Mouse (Mus musculus): ENCODE measurements around the gene Git1.

The Git1 gene

GRCm38 (mm10) chr11:77500361-77501325 lies 7.3 kb downstream of the Git1 start:
- ATAC-seq (ENCODE audit: insufficient number of reproducible peaks, low FRiP score, low TSS enrichment), result no peak

GRCm38 (mm10) chr11:77501392-77501791 lies 8.0 kb downstream of the Git1 start:
- ATAC-seq (ENCODE audit: insufficient number of reproducible peaks, low FRiP score, low TSS enrichment), result 0 out of 2 replicates have a peak, but pooled peaks have one; percentile 23

GRCm38 (mm10) chr11:77501971-77502370 lies 8.6 kb downstream of the Git1 start:
- ATAC-seq (ENCODE audit: insufficient number of reproducible peaks, low FRiP score, low TSS enrichment), result no peak

GRCm38 (mm10) chr11:77502481-77502880 lies 9.1 kb downstream of the Git1 start:
- ATAC-seq (ENCODE audit: insufficient number of reproducible peaks, low FRiP score, low TSS enrichment), result no peak

GRCm38 (mm10) chr11:77503511-77503910 lies 10.1 kb downstream of the Git1 start:
- no peak for ATAC-seq (ENCODE audit: insufficient number of reproducible peaks, low FRiP score, low TSS enrichment)

- no peak for ATAC-seq (ENCODE audit: insufficient number of reproducible peaks, low FRiP score, low TSS enrichment)
Observed at GRCm38 (mm10) chr11:77504377-77504776, 11.0 kb downstream of the Git1 start.

- no peak for ATAC-seq (ENCODE audit: insufficient number of reproducible peaks, low FRiP score, low TSS enrichment)
Observed at GRCm38 (mm10) chr11:77505291-77505980, 12.1 kb downstream of the Git1 start.

GRCm38 (mm10) chr11:77506273-77506672 lies 12.9 kb downstream of the Git1 start:
- ATAC-seq (ENCODE audit: insufficient number of reproducible peaks, low FRiP score, low TSS enrichment), result no peak

- ATAC-seq (ENCODE audit: insufficient number of reproducible peaks, low FRiP score, low TSS enrichment), result no peak
Observed at GRCm38 (mm10) chr11:77506941-77507340, 13.6 kb downstream of the Git1 start.

- ATAC-seq (ENCODE audit: insufficient number of reproducible peaks, low FRiP score, low TSS enrichment), result no peak
Observed at GRCm38 (mm10) chr11:77507426-77507825, 14.1 kb downstream of the Git1 start.

GRCm38 (mm10) chr11:77508068-77509021 lies 15.0 kb downstream of the Git1 start:
- ATAC-seq (ENCODE audit: insufficient number of reproducible peaks, low FRiP score, low TSS enrichment), result 0 out of 2 replicates have a peak, but pooled peaks have one; percentile 9

- ATAC-seq (ENCODE audit: insufficient number of reproducible peaks, low FRiP score, low TSS enrichment), result no peak
Observed at GRCm38 (mm10) chr11:77511336-77511735, 18.0 kb downstream of the Git1 start.

- ATAC-seq (ENCODE audit: insufficient number of reproducible peaks, low FRiP score, low TSS enrichment), result 0 out of 2 replicates have a peak, but pooled peaks have one; percentile 36
Observed at GRCm38 (mm10) chr11:77512891-77513810, 19.8 kb downstream of the Git1 start.

GRCm38 (mm10) chr11:77513811-77514170 lies 20.4 kb downstream of the Git1 start:
- ATAC-seq (ENCODE audit: insufficient number of reproducible peaks, low FRiP score, low TSS enrichment), result no peak

- ATAC-seq (ENCODE audit: insufficient number of reproducible peaks, low FRiP score, low TSS enrichment), result no peak
Observed at GRCm38 (mm10) chr11:77514281-77514831, 21.0 kb downstream of the Git1 start.

- ATAC-seq (ENCODE audit: insufficient number of reproducible peaks, low FRiP score, low TSS enrichment), result peak; percentile 42; the same call in 1 of the 2 replicates
Observed at GRCm38 (mm10) chr11:77514832-77515636, 21.7 kb downstream of the Git1 start, which contains the start of gene Abhd15. Gene Abhd15 (plus strand): TSS chr11:77515121.

- no peak for ATAC-seq (ENCODE audit: insufficient number of reproducible peaks, low FRiP score, low TSS enrichment)
Observed at GRCm38 (mm10) chr11:77515637-77516552, 22.5 kb downstream of the Git1 start, which contains the start of gene Trp53i13. Gene Trp53i13 (minus strand): TSS chr11:77515980.
